Mouse (Mus musculus): ENCODE results near the gene Unc119b.

DNA sequence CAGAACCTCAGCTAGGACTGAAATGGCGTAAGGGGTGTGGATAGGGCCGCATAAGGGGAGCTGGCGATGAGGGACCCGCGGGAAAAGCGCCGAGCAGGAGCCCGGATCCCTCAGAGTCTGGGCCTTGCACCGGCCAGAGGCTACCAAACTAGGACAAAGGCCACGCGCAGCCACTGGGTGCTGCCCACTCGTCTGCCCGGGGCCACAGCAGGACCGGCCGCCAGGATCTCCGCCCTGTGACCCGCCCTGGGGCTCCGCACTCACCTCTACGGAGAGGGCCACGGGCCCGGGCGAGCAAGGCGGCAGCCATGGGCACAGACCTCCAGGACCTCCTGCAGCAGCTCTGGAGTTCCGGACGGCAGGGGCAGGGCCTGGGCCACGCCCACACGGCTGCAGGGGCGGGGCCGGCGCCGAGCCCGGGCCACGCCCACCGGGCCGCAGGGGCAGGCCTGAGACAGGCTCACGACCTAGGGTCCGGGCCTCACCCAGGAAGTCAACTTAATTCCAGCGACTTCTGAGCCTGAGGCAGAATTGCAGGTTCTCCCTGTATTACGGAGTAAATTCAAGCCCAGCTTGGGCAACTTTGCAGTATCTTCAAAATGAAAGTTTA is 15.7 kb downstream of the Unc119b start, which contains the start of gene Acads:
- no peak for TF ChIP-seq CTCF (IDR thresholded peaks at IDR 0.05; ENCODE audit: extremely low read depth, insufficient read depth, insufficient read length, insufficient replicate concordance)
- peak; percentile 25; the same call in 1 of the 2 replicates for TF ChIP-seq POLR2A (IDR thresholded peaks at IDR 0.05; ENCODE audit: low read depth, low read length)

Data from spleen, adult 2 months (tissue).